Mouse (Mus musculus): ENCODE data around the gene Pde6h. TPM values are rescaled to one million over a fixed set of nuclear protein-coding genes. Genes with fewer than 3 reads are reported as not detected.

Gene Pde6h
- polyA plus RNA-seq, 1 experiment from 2014 or later, result 0.20 TPM

GRCm38 (mm10) chr6:136903885-136904470, 19.7 kb upstream of the Pde6h start:
- Histone ChIP-seq H3K9me3 (ENCODE audit: control insufficient read depth, low read length) (no peaks in the 10 kb centered on the region), H3K36me3 (ENCODE audit: control insufficient read depth, insufficient read depth, low read length) (no peaks in the 10 kb centered on the region), H3K27me3 (ENCODE audit: control insufficient read depth, insufficient read depth, low read depth, low read length) (no peaks in the 10 kb centered on the region), H3K4me1 (replicated peaks; ENCODE audit: control insufficient read depth, insufficient read depth, low read length) (peaks cover 29% of the 10 kb centered on the region), H3K4me3 (ENCODE audit: low read length) (no peak overlapping the region), H3K4me2 (ENCODE audit: low read depth, low read length) (no peak overlapping the region), H3K27ac (ENCODE audit: low read length) (peak overlapping the region; percentile 78), H3K9ac (ENCODE audit: low read length) (no peak overlapping the region)
- peak; percentile 49 for ATAC-seq (ENCODE audit: low read depth)
- WGBS, result 44% methylated on average over 8 of the region's 8 CpGs

DNA sequence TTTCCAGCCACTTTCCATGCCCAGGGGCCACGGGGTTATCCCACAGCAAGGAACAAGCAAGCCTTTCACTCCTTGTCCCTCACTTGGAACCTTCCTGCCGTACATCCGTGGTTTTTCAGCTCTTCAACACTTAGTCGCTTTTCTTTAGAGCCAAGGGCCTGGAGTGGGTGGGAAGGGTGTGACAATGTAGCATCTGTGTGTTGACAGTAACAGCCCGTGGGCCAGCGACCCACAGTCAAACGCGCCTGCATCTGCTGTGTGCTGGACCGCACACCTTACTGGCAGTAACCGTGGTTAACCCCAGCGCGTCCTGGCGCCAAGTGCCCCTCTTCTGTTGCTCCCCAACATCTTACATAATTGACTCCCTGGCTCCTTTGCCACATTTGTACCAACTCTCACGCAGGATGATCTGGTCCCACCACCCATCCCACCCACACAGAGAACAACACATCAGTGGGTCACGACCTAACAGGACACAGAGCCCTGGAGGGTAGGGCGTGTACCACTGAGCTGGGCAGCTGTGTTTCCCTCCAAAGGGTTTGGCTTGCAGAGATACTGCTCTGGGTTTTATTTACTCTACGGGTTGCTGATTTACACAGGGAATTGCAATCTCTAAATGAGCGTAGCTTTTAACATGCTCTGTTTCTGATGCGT, 17.2 kb upstream of the Pde6h start:
- Histone ChIP-seq H3K4me1 (replicated peaks; ENCODE audit: control insufficient read depth, insufficient read depth, low read length) (peaks cover 32% of the 10 kb centered on the region), H3K27me3 (ENCODE audit: control insufficient read depth, insufficient read depth, low read depth, low read length) (no peaks in the 10 kb centered on the region), H3K9ac (ENCODE audit: low read length) (no peak overlapping the region; the same call in 1 of the 2 replicates), H3K36me3 (ENCODE audit: control insufficient read depth, insufficient read depth, low read length) (no peaks in the 10 kb centered on the region), H3K4me3 (ENCODE audit: low read length) (no peak overlapping the region), H3K9me3 (ENCODE audit: control insufficient read depth, low read length) (no peaks in the 10 kb centered on the region), H3K27ac (ENCODE audit: low read length) (peak overlapping the region; percentile 72), H3K4me2 (ENCODE audit: low read depth, low read length) (no peak overlapping the region)
- WGBS, result 59% methylated on average over 19 of the region's 19 CpGs
- ATAC-seq (ENCODE audit: low read depth), result no peak

DNA sequence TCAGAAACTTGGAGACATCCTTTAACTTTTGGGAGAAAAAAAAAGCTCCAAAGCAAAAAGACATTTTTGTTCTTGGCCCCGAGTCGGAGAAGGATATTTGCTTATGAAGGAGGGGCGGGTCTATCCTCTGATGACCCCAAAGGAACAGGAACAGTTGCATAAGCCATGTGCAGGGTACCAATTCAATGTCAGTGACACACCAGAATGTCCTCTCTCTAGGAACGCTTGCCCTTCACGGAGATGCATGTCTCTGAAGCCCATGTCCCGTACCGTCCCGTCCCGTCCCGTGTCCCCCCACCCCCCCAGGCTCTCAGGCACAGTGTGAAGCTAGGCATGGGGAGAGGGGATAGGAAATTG, 16.7 kb upstream of the Pde6h start:
- no peak overlapping the region for H3K4me3 ChIP-seq (ENCODE audit: low read length)
- H3K36me3 ChIP-seq (ENCODE audit: control insufficient read depth, insufficient read depth, low read length), result no peaks in the 10 kb centered on the region
- peak; percentile 36 for ATAC-seq (ENCODE audit: low read depth)
- H3K4me2 ChIP-seq (ENCODE audit: low read depth, low read length), result no peak overlapping the region
- H3K9ac ChIP-seq (ENCODE audit: low read length), result no peak overlapping the region
- H3K9me3 ChIP-seq (ENCODE audit: control insufficient read depth, low read length), result no peaks in the 10 kb centered on the region
- WGBS, result 58% methylated on average over 10 of the region's 10 CpGs
- no peaks in the 10 kb centered on the region for H3K27me3 ChIP-seq (ENCODE audit: control insufficient read depth, insufficient read depth, low read depth, low read length)
- H3K4me1 ChIP-seq (replicated peaks; ENCODE audit: control insufficient read depth, insufficient read depth, low read length), result peaks cover 32% of the 10 kb centered on the region
- peak overlapping the region; percentile 72 for H3K27ac ChIP-seq (ENCODE audit: low read length)

DNA sequence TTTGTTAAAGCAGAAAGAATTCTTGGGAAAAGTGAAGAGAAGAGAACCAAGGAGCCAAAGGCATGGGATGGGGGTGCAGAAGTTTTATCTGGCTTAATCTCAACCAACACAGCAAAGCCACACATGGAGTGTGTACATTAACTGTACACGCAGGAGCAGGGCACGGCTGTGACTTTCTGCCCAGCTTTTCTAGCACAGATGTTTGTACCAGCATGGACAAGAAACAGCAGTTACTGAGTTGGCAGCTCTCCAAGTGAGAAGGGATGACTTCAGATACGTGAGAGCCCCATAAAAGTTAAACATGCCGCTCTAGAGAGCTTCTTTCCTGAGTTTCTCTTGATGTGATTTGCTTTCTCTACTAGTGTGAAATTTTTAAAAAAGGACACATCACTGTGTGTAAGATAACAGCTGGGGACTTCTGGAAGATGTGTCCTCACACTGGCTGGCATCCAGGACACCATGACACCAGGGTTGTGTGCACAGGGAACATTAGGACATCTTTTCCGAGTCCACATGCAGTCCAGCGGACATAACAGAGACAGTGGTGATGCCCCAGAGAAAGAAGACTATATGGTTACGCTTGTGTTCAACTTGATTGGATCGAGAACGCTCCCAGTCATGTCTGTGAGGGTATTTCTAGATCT, 13.3 kb upstream of the Pde6h start:
- peak; percentile 46 for ATAC-seq (ENCODE audit: low read depth)
- H3K4me1 ChIP-seq (replicated peaks; ENCODE audit: control insufficient read depth, insufficient read depth, low read length), result peaks cover 36% of the 10 kb centered on the region
- WGBS, result 44% methylated on average over 9 of the region's 9 CpGs
- no peaks in the 10 kb centered on the region for H3K36me3 ChIP-seq (ENCODE audit: control insufficient read depth, insufficient read depth, low read length)
- H3K4me3 ChIP-seq (ENCODE audit: low read length), result no peak overlapping the region
- H3K27me3 ChIP-seq (ENCODE audit: control insufficient read depth, insufficient read depth, low read depth, low read length), result no peaks in the 10 kb centered on the region
- no peak overlapping the region for H3K4me2 ChIP-seq (ENCODE audit: low read depth, low read length)
- peak overlapping the region; percentile 86 for H3K27ac ChIP-seq (ENCODE audit: low read length)
- no peak overlapping the region for H3K9ac ChIP-seq (ENCODE audit: low read length)
- H3K9me3 ChIP-seq (ENCODE audit: control insufficient read depth, low read length), result no peaks in the 10 kb centered on the region

GRCm38 (mm10) chr6:136912751-136913265, 10.8 kb upstream of the Pde6h start:
- Histone ChIP-seq H3K4me3 (ENCODE audit: low read length) (no peak overlapping the region), H3K4me1 (replicated peaks; ENCODE audit: control insufficient read depth, insufficient read depth, low read length) (peaks cover 21% of the 10 kb centered on the region), H3K9ac (ENCODE audit: low read length) (no peak overlapping the region), H3K9me3 (ENCODE audit: control insufficient read depth, low read length) (no peaks in the 10 kb centered on the region), H3K36me3 (ENCODE audit: control insufficient read depth, insufficient read depth, low read length) (no peaks in the 10 kb centered on the region), H3K27ac (ENCODE audit: low read length) (peak overlapping the region; percentile 58), H3K27me3 (ENCODE audit: control insufficient read depth, insufficient read depth, low read depth, low read length) (no peaks in the 10 kb centered on the region), H3K4me2 (ENCODE audit: low read depth, low read length) (no peak overlapping the region)
- 60% methylated on average over 1 of the region's 2 CpGs for WGBS
- ATAC-seq (ENCODE audit: low read depth), result no peak

DNA sequence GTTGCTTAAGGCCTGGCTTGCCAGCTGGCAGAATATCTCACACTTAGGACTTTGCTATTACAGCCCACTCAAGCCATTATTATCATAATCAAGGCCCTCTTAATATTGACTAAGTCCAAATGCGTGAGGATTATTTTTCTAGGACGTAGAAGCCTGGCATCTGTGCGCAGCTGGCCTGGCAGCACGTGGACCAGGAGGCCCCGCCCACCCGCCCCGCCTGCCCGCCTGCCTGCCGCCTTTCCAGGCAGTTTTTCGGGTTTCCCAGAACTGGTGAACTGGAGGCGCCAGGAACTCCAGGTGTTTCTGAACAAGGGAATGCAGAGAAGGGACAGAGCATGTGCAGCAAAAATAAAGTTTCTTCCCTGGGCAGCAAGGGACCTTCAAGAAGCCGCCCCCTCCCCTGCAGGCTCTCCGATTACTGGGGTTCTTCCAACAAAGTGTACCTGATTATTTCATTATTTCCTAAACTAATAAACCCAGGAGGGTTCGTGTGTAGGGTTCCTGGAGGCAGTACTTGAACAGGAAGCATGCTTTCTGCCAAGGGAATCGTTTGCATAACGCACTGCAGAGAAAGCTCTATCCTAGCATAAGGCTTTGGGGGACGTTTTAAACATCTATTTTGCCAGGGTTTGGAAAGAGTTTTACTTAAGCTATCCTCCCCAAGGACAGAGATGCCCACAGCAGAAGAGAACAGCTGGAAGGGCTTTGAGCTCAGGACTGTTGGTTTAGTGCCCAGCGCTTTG, 10.1 kb upstream of the Pde6h start:
- peak overlapping the region; percentile 41 for H3K4me2 ChIP-seq (ENCODE audit: low read depth, low read length)
- peaks cover 21% of the 10 kb centered on the region for H3K4me1 ChIP-seq (replicated peaks; ENCODE audit: control insufficient read depth, insufficient read depth, low read length)
- 11% methylated on average over 18 of the region's 18 CpGs for WGBS
- H3K9ac ChIP-seq (ENCODE audit: low read length), result peak overlapping the region; percentile 42
- H3K9me3 ChIP-seq (ENCODE audit: control insufficient read depth, low read length), result no peaks in the 10 kb centered on the region
- ATAC-seq (ENCODE audit: low read depth), result peak; percentile 73
- H3K36me3 ChIP-seq (ENCODE audit: control insufficient read depth, insufficient read depth, low read length), result no peaks in the 10 kb centered on the region
- H3K4me3 ChIP-seq (ENCODE audit: low read length), result peak overlapping the region; percentile 24
- H3K27me3 ChIP-seq (ENCODE audit: control insufficient read depth, insufficient read depth, low read depth, low read length), result no peaks in the 10 kb centered on the region
- H3K27ac ChIP-seq (ENCODE audit: low read length), result peak overlapping the region; percentile 63

- H3K27ac ChIP-seq (ENCODE audit: low read length), result peak overlapping the region; percentile 63
- WGBS, result 94% methylated on average over 6 of the region's 6 CpGs
These were observed 9.4 kb upstream of the Pde6h start for GRCm38 (mm10) chr6:136914234-136914633.

GRCm38 (mm10) chr6:136915721-136916395, 7.8 kb upstream of the Pde6h start:
- Histone ChIP-seq H3K4me2 (ENCODE audit: low read depth, low read length) (no peak overlapping the region), H3K4me3 (ENCODE audit: low read length) (no peak overlapping the region), H3K27me3 (ENCODE audit: control insufficient read depth, insufficient read depth, low read depth, low read length) (no peaks in the 10 kb centered on the region), H3K9ac (ENCODE audit: low read length) (no peak overlapping the region), H3K4me1 (replicated peaks; ENCODE audit: control insufficient read depth, insufficient read depth, low read length) (peaks cover 12% of the 10 kb centered on the region), H3K36me3 (ENCODE audit: control insufficient read depth, insufficient read depth, low read length) (no peaks in the 10 kb centered on the region), H3K27ac (ENCODE audit: low read length) (peak overlapping the region; percentile 29; the same call in 1 of the 2 replicates), H3K9me3 (ENCODE audit: control insufficient read depth, low read length) (no peaks in the 10 kb centered on the region)
- no peak for ATAC-seq (ENCODE audit: low read depth)
- 66% methylated on average over 8 of the region's 8 CpGs for WGBS

More at GRCm38 (mm10) chr6:136914234-136914633, 9.4 kb upstream of the Pde6h start:
- H3K4me1 ChIP-seq (replicated peaks; ENCODE audit: control insufficient read depth, insufficient read depth, low read length), result peaks cover 21% of the 10 kb centered on the region
- ATAC-seq (ENCODE audit: low read depth), result no peak
- H3K9ac ChIP-seq (ENCODE audit: low read length), result no peak overlapping the region; the same call in 1 of the 2 replicates
- H3K9me3 ChIP-seq (ENCODE audit: control insufficient read depth, low read length), result no peaks in the 10 kb centered on the region
- no peak overlapping the region for H3K4me2 ChIP-seq (ENCODE audit: low read depth, low read length)
- no peak overlapping the region for H3K4me3 ChIP-seq (ENCODE audit: low read length)
- H3K36me3 ChIP-seq (ENCODE audit: control insufficient read depth, insufficient read depth, low read length), result no peaks in the 10 kb centered on the region
- H3K27me3 ChIP-seq (ENCODE audit: control insufficient read depth, insufficient read depth, low read depth, low read length), result no peaks in the 10 kb centered on the region
